Mouse (Mus musculus): ENCODE data around the gene Amd2. TPM values are rescaled to one million over a fixed set of nuclear protein-coding genes. Genes with fewer than 3 reads are reported as not detected.

Amd2 gene
- total RNA-seq (2021), result 8.9 and 13.9 TPM in 2 replicates
- long read RNA-seq, transcript Amd2-201 (1 exons, 3,218 nt), result major isoform, 11 of 11 reads
- long read RNA-seq, partial matches to known transcripts, result 0 of 11 reads
- long read RNA-seq, other reads (novel, unspliced or antisense), result 0 of 11 reads

DNA sequence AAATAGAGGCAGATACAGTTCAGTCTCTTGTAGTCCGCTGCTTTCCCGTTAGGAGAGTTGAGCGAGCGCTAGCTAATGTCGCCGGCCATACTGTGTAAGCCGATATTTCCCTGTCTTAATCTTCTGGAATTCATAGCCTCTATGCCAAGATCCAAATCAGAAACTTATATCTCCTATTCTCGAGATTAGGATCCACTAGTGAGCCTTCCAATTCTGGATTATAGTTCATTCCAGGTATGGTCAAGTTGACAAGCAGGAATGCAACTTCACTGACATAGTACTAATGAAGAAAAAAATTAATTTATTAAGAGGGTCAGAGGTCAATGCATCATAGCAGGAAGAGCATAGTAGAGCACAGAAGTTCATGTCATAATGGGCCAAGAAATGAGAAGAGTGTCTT, at the start of gene Amd2:
Gene Amd2 (minus strand): TSS at position 101 of the 400 bp plus-strand sequence.
- DNase-seq, result no peak

DNA sequence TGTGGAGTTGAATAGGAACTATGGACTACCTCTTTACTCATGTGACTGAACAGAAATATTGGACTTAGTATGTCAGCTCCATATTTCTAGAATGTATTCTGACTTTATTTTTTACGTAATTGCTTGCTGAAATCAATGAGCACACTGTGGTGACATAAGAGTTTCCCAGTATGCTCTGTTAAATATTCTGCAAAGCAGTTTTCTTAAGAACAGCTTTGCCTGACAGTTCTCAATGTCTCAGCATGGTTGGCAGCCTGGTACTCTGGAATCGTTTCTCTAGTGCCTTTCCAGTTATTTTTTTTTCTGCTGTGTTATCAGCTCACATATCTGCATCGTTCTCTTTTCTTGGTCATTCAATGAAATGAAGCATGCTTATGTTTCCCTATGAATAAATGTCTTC, 49.6 kb upstream of the Amd2 start:
- DNase-seq, result no peak

DNA sequence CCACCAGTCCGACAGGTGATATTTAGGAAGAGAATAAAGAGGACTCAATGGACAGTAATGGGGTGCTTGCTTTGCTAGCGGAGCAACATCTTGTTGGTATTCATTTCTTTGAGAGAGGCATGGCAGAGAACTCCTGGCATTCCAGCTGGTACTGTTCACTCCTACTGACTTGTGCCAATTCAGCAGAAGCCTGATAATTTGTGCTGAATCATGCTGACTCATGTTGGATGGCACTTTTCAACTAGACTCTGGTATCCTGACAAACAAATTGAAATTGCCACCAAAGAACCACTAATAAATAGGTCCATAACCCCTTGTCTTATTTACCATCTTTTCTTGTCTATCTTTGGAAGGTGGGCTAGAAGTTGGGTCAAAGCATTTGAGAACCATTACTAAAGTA, 25.9 kb upstream of the Amd2 start:
- no peak for DNase-seq

DNA sequence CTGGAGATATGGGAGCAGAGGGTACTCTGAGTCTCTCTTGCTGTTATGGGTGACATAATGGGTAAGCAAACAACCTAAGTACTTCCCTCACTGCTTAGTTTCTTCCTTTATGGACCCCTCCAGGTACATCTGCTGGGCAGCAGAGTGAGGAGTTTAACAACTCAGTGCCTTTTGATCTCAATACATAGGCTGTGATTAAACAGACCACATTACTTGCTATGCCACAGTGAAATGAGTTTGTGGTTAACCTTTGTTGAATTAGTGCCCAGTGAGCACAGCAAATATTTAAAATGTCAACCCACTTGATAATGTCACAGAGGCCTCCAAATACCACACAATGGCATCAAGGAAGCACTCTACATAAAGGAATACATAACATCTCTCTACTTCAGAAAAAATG, 2.6 kb upstream of the Amd2 start:
- no peak for DNase-seq

Data from adrenal gland, postnatal 25 days (tissue).